Mouse (Mus musculus) midbrain, embryonic 15.5 days (tissue): ENCODE measurements at regions not wholly inside any gene's neighbourhood (a gene's known extent, or its start where the extent isn't known, plus 50 kb on each side); places are given as distances from the start of the nearest gene placed in this dataset.

Source experiments
- ATAC-seq: fragments of 200-750 bp; cut with Nextera tagmentation; replicated peaks from 2 replicates; pipeline ENCODE4 v1.8.0; 2017; ENCODE audit warnings: moderate TSS enrichment
- H3K27ac ChIP-seq: fragments of 300-500 bp; sonication (generic); 2 replicates; pipeline ENCODE4 v1.5.1; 2015; ENCODE audit warnings: mild to moderate bottlenecking, inconsistent platforms
- H3K27me3 ChIP-seq: fragments of 300-500 bp; sonication (generic); replicated peaks from 2 replicates; pipeline ENCODE4 v1.6.1; 2015; ENCODE audit warnings: inconsistent platforms
- H3K36me3 ChIP-seq: fragments of 300-500 bp; sonication (generic); replicated peaks from 2 replicates; pipeline ENCODE4 v1.6.1; 2015; ENCODE audit warnings: inconsistent platforms
- H3K4me1 ChIP-seq: fragments of 300-500 bp; sonication (generic); 2 replicates; pipeline ENCODE4 v1.6.1; 2015; ENCODE audit warnings: inconsistent platforms
- H3K4me2 ChIP-seq: fragments of 300-500 bp; sonication (generic); 2 replicates; pipeline ENCODE4 v1.6.1; 2015; ENCODE audit warnings: inconsistent platforms, mild to moderate bottlenecking, moderate library complexity
- H3K4me3 ChIP-seq: fragments of 300-500 bp; sonication (generic); 2 replicates; pipeline ENCODE4 v1.5.1; 2015; ENCODE audit warnings: mild to moderate bottlenecking, inconsistent platforms
- H3K9ac ChIP-seq: fragments of 300-500 bp; sonication (generic); 2 replicates; pipeline ENCODE4 v1.6.1; 2015; ENCODE audit warnings: mild to moderate bottlenecking, inconsistent platforms
- H3K9me3 ChIP-seq: fragments of 300-500 bp; sonication (generic); 2 replicates; pipeline ENCODE4 v1.6.1; 2016; ENCODE audit warnings: inconsistent platforms
- WGBS: fragments of 180-500 bp; shearing (Covaris S2); methylation state at CpG from one replicate; pipeline ENCODE4 v1.1.7; 2015; ENCODE audit warnings: mixed read lengths; 5-methylcytosine and 5-hydroxymethylcytosine counted together

GRCm38 (mm10) chr14:29837063-29837462 lies 115.4 kb upstream of the Cacna2d3 start:
- no peaks in the 10 kb centered on the region for H3K36me3 ChIP-seq
- no peak for ATAC-seq
- H3K27ac ChIP-seq, result no peak overlapping the region
- no peak overlapping the region for H3K9ac ChIP-seq
- 58% methylated on average over 1 of the region's 1 CpGs for WGBS
- no peak overlapping the region for H3K4me2 ChIP-seq
- no peaks in the 10 kb centered on the region for H3K9me3 ChIP-seq
- H3K4me3 ChIP-seq, result no peak overlapping the region
- H3K4me1 ChIP-seq, result no peaks in the 10 kb centered on the region
- H3K27me3 ChIP-seq, result no peaks in the 10 kb centered on the region

- ATAC-seq, result no peak
- Histone ChIP-seq H3K4me3 (no peak overlapping the region), H3K27me3 (no peaks in the 10 kb centered on the region), H3K4me1 (no peaks in the 10 kb centered on the region), H3K9me3 (no peaks in the 10 kb centered on the region), H3K36me3 (no peaks in the 10 kb centered on the region), H3K9ac (no peak overlapping the region), H3K4me2 (no peak overlapping the region), H3K27ac (no peak overlapping the region)
- 87% methylated on average over 3 of the region's 3 CpGs for WGBS
Observed at GRCm38 (mm10) chr14:29839576-29839975, 117.9 kb upstream of the Cacna2d3 start.

- Histone ChIP-seq H3K27me3 (no peaks in the 10 kb centered on the region), H3K36me3 (no peaks in the 10 kb centered on the region)
Observed at GRCm38 (mm10) chr14:29841361-29842117, 119.9 kb upstream of the Cacna2d3 start.

GRCm38 (mm10) chr14:29847661-29848060 lies 120.4 kb upstream of the Selenok start:
- Histone ChIP-seq H3K9me3 (no peaks in the 10 kb centered on the region), H3K9ac (no peak overlapping the region)
- 76% methylated on average over 7 of the region's 7 CpGs for WGBS

More at GRCm38 (mm10) chr14:29841361-29842117, 119.9 kb upstream of the Cacna2d3 start:
- Histone ChIP-seq H3K9me3 (no peaks in the 10 kb centered on the region), H3K27ac (no peak overlapping the region), H3K4me2 (no peak overlapping the region), H3K9ac (no peak overlapping the region), H3K4me3 (no peak overlapping the region), H3K4me1 (no peaks in the 10 kb centered on the region)
- no peak for ATAC-seq
- 86% methylated on average over 7 of the region's 7 CpGs for WGBS

GRCm38 (mm10) chr14:29851286-29851685 lies 116.8 kb upstream of the Selenok start:
- Histone ChIP-seq H3K27me3 (no peaks in the 10 kb centered on the region), H3K4me2 (no peak overlapping the region), H3K9ac (no peak overlapping the region), H3K36me3 (no peaks in the 10 kb centered on the region), H3K4me1 (no peaks in the 10 kb centered on the region), H3K4me3 (no peak overlapping the region), H3K9me3 (no peaks in the 10 kb centered on the region), H3K27ac (no peak overlapping the region)
- no peak for ATAC-seq
- 82% methylated on average over 5 of the region's 5 CpGs for WGBS

More at GRCm38 (mm10) chr14:29847661-29848060, 120.4 kb upstream of the Selenok start:
- H3K4me3 ChIP-seq, result no peak overlapping the region
- no peaks in the 10 kb centered on the region for H3K36me3 ChIP-seq
- H3K4me1 ChIP-seq, result no peaks in the 10 kb centered on the region
- no peak overlapping the region for H3K4me2 ChIP-seq
- no peaks in the 10 kb centered on the region for H3K27me3 ChIP-seq
- no peak overlapping the region for H3K27ac ChIP-seq
- no peak for ATAC-seq

- 76% methylated on average over 11 of the region's 11 CpGs for WGBS
- no peak for ATAC-seq
- H3K4me2 ChIP-seq, result no peak overlapping the region
Observed at GRCm38 (mm10) chr14:29851956-29852725, 116.0 kb upstream of the Selenok start.

GRCm38 (mm10) chr14:29862032-29862431 lies 106.1 kb upstream of the Selenok start:
- H3K4me1 ChIP-seq, result no peaks in the 10 kb centered on the region
- H3K27ac ChIP-seq, result no peak overlapping the region
- no peak overlapping the region for H3K4me3 ChIP-seq
- 100% methylated on average over 1 of the region's 1 CpGs for WGBS
- no peaks in the 10 kb centered on the region for H3K36me3 ChIP-seq
- no peak for ATAC-seq
- H3K9me3 ChIP-seq, result no peaks in the 10 kb centered on the region
- no peak overlapping the region for H3K9ac ChIP-seq
- no peak overlapping the region for H3K4me2 ChIP-seq
- no peaks in the 10 kb centered on the region for H3K27me3 ChIP-seq

More at GRCm38 (mm10) chr14:29851956-29852725, 116.0 kb upstream of the Selenok start:
- no peaks in the 10 kb centered on the region for H3K27me3 ChIP-seq
- no peaks in the 10 kb centered on the region for H3K36me3 ChIP-seq
- no peaks in the 10 kb centered on the region for H3K4me1 ChIP-seq
- no peaks in the 10 kb centered on the region for H3K9me3 ChIP-seq
- no peak overlapping the region for H3K9ac ChIP-seq
- no peak overlapping the region for H3K27ac ChIP-seq
- no peak overlapping the region for H3K4me3 ChIP-seq

- no peaks in the 10 kb centered on the region for H3K9me3 ChIP-seq
- H3K9ac ChIP-seq, result no peak overlapping the region
- H3K4me1 ChIP-seq, result no peaks in the 10 kb centered on the region
- no peak overlapping the region for H3K4me3 ChIP-seq
- WGBS, result 87% methylated on average over 7 of the region's 7 CpGs
- no peaks in the 10 kb centered on the region for H3K27me3 ChIP-seq
- no peak overlapping the region for H3K27ac ChIP-seq
- no peak overlapping the region for H3K4me2 ChIP-seq
- ATAC-seq, result no peak
- no peaks in the 10 kb centered on the region for H3K36me3 ChIP-seq
Observed at GRCm38 (mm10) chr14:29866455-29867275, 101.4 kb upstream of the Selenok start.

- WGBS, result 82% methylated on average over 6 of the region's 6 CpGs
- Histone ChIP-seq H3K4me3 (no peak overlapping the region), H3K4me2 (no peak overlapping the region), H3K9me3 (no peaks in the 10 kb centered on the region), H3K9ac (no peak overlapping the region), H3K36me3 (no peaks in the 10 kb centered on the region), H3K27ac (no peak overlapping the region), H3K27me3 (no peaks in the 10 kb centered on the region), H3K4me1 (no peaks in the 10 kb centered on the region)
- ATAC-seq, result no peak
Observed at GRCm38 (mm10) chr14:29867311-29867710, 100.8 kb upstream of the Selenok start.

GRCm38 (mm10) chr14:29869930-29870329 lies 98.2 kb upstream of the Selenok start:
- Histone ChIP-seq H3K27ac (no peak overlapping the region), H3K9me3 (no peaks in the 10 kb centered on the region), H3K4me1 (no peaks in the 10 kb centered on the region), H3K36me3 (no peaks in the 10 kb centered on the region), H3K4me3 (no peak overlapping the region), H3K9ac (no peak overlapping the region), H3K27me3 (no peaks in the 10 kb centered on the region), H3K4me2 (no peak overlapping the region)
- ATAC-seq, result no peak
- WGBS, result 91% methylated on average over 9 of the region's 9 CpGs

GRCm38 (mm10) chr14:29876668-29877067 lies 91.4 kb upstream of the Selenok start:
- no peak overlapping the region for H3K4me3 ChIP-seq
- H3K9me3 ChIP-seq, result no peaks in the 10 kb centered on the region
- H3K4me1 ChIP-seq, result no peaks in the 10 kb centered on the region
- no peak overlapping the region for H3K4me2 ChIP-seq
- no peak for ATAC-seq
- no peak overlapping the region for H3K27ac ChIP-seq
- H3K27me3 ChIP-seq, result no peaks in the 10 kb centered on the region
- 86% methylated on average over 4 of the region's 4 CpGs for WGBS
- no peaks in the 10 kb centered on the region for H3K36me3 ChIP-seq
- H3K9ac ChIP-seq, result no peak overlapping the region
